Mouse (Mus musculus): ENCODE data around the gene Unc5cl. TPM values are rescaled to one million over a fixed set of nuclear protein-coding genes. Genes with fewer than 3 reads are reported as not detected.

The Unc5cl gene
- polyA plus RNA-seq, 1 experiment from 2014 or later = not detected

DNA sequence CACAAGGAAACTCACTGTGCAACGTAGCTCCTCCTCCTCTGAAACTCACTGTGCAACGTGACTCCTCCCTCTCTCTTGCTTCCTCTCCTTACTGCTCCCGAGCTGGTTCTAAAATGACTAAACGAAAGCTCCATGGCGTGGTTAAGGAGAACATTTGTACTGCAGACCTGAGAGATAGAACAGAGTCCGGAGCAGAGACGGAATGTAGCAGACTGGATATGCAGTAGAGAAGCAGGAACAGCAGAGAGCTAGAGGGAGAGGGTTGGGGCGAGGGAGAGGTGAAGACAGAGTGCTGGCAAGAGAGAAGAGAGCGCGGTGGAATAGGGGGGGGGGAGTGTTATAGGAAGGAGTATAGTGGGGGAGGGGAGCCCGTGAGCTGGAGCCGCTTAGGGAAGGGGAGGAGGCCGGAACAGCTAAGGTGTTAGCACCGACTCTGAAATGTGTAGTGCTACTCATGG, 131.2 kb downstream of the Unc5cl start:
- Histone ChIP-seq H3K9me3 (ENCODE audit: control insufficient read depth, low read length) (no peaks in the 10 kb centered on the region), H3K4me2 (peak overlapping the region; percentile 25; the same call in 1 of the 2 replicates), H3K4me1 (ENCODE audit: control insufficient read depth, insufficient read depth, low read length) (peaks cover 3% of the 10 kb centered on the region; the same call in 1 of the 2 replicates), H3K36me3 (ENCODE audit: control insufficient read depth, insufficient read depth, low read length) (no peaks in the 10 kb centered on the region), H3K27me3 (ENCODE audit: control insufficient read depth, insufficient read depth, low read length) (no peaks in the 10 kb centered on the region), H3K27ac (ENCODE audit: low read depth, low read length) (no peak overlapping the region), H3K4me3 (ENCODE audit: low read depth, low read length) (no peak overlapping the region), H3K9ac (ENCODE audit: low read length) (no peak overlapping the region)
- WGBS = 10% methylated on average over 14 of the region's 14 CpGs
- peak; percentile 54 for ATAC-seq (ENCODE audit: low FRiP score)
- no peak for DNase-seq (ENCODE audit: low spot score, missing footprints)

DNA sequence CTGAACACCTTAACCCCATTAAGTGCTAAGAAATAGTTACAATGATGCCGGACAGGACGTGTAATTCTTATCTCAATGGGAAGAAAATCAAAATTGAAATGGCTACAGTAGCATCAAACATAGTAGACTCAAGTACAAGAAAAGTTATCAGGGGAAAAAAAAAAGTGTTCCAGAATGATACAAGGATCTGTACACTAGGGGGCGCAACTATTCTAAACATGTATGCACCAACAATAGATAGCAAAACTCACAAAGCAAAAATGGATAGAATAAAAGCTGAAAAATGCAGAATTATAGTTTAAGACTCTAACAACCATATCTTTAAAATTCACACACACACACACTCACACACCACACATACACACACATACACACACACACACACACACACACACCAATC, 134.0 kb downstream of the Unc5cl start:
- no peak for ATAC-seq (ENCODE audit: low FRiP score)
- WGBS = 50% methylated on average over 3 of the region's 3 CpGs

More for the DNA sequence above, 134.0 kb downstream of the Unc5cl start:
- DNase-seq (ENCODE audit: low spot score, missing footprints) = no peak
- no peak overlapping the region for H3K4me2 ChIP-seq
- H3K36me3 ChIP-seq (ENCODE audit: control insufficient read depth, insufficient read depth, low read length) = no peaks in the 10 kb centered on the region
- no peak overlapping the region for H3K9ac ChIP-seq (ENCODE audit: low read length)
- H3K27ac ChIP-seq (ENCODE audit: low read depth, low read length) = no peak overlapping the region
- H3K4me1 ChIP-seq (ENCODE audit: control insufficient read depth, insufficient read depth, low read length) = peaks cover 3% of the 10 kb centered on the region; the same call in 1 of the 2 replicates
- no peak overlapping the region for H3K4me3 ChIP-seq (ENCODE audit: low read depth, low read length)
- no peaks in the 10 kb centered on the region for H3K9me3 ChIP-seq (ENCODE audit: control insufficient read depth, low read length)
- H3K27me3 ChIP-seq (ENCODE audit: control insufficient read depth, insufficient read depth, low read length) = no peaks in the 10 kb centered on the region

Other genes starting within 250 kb of the Unc5cl start
- 0.12 TPM in 1 of 2 replicates, not detected in the other for gene Trem1, start 222.1 kb upstream of the Unc5cl start, polyA plus RNA-seq (2014; fragmentation: Nextera tagmentation; extraction: Ambion mirVana)
- not detected in 2 replicates for gene Trem3, start 207.1 kb upstream of the Unc5cl start, polyA plus RNA-seq (2014; fragmentation: Nextera tagmentation; extraction: Ambion mirVana)
- gene Treml4, start 190.6 kb upstream of the Unc5cl start, polyA plus RNA-seq (2014; fragmentation: Nextera tagmentation; extraction: Ambion mirVana) = 0.18 and 0.33 TPM in 2 replicates
- gene Treml2, start 155.4 kb upstream of the Unc5cl start, polyA plus RNA-seq (2014; fragmentation: Nextera tagmentation; extraction: Ambion mirVana) = 0.23 and 0.37 TPM in 2 replicates
- 0.03 TPM in 1 of 2 replicates, not detected in the other for gene B430306N03Rik, start 138.8 kb upstream of the Unc5cl start, polyA plus RNA-seq (2014; fragmentation: Nextera tagmentation; extraction: Ambion mirVana)
- 2.7 and 2.9 TPM in 2 replicates for gene Trem2, start 108.5 kb upstream of the Unc5cl start, polyA plus RNA-seq (2014; fragmentation: Nextera tagmentation; extraction: Ambion mirVana)
- gene Treml1, start 95.0 kb upstream of the Unc5cl start, polyA plus RNA-seq (2014; fragmentation: Nextera tagmentation; extraction: Ambion mirVana) = 2.0 and 2.9 TPM in 2 replicates
- gene Nfya, start 45.0 kb upstream of the Unc5cl start, polyA plus RNA-seq (2014; fragmentation: Nextera tagmentation; extraction: Ambion mirVana) = 18.4 and 19.4 TPM in 2 replicates
- 95.9 and 101 TPM in 2 replicates for gene Oard1, start 44.9 kb upstream of the Unc5cl start, polyA plus RNA-seq (2014; fragmentation: Nextera tagmentation; extraction: Ambion mirVana)
- 1.0 and 1.3 TPM in 2 replicates for gene Apobec2, start 22.0 kb upstream of the Unc5cl start, polyA plus RNA-seq (2014; fragmentation: Nextera tagmentation; extraction: Ambion mirVana)
- gene Tspo2, start 3.4 kb upstream of the Unc5cl start, polyA plus RNA-seq (2014; fragmentation: Nextera tagmentation; extraction: Ambion mirVana) = 0.36 and 0.61 TPM in 2 replicates

Measured in midbrain, embryonic 11.5 days (tissue).